Comparison of ENCODE assay signal across 23 mouse cellular contexts in genomic region chr17:49419813-49420212, GRCm38 (mm10).
"Had no signal": no experiment of that assay in that cellular context is flagged by ENCODE, and none has a peak within 500 bp of the region (broad histone marks: within the 10 kb centered on the region; RNA-seq: fewer than 3 reads in every experiment).

No protein-coding gene starts in this region.

- H3K4me3 ChIP-seq: limb, embryonic 12.5 days; limb, embryonic 15.5 days; lung, embryonic 15.5 days; megakaryocyte, embryonic 14.5 days; midbrain, embryonic 10.5 days; midbrain, embryonic 13.5 days; myocyte; neural tube, embryonic 13.5 days had no signal

- H3K27me3 ChIP-seq: limb, embryonic 12.5 days; limb, embryonic 15.5 days; lung, embryonic 15.5 days; midbrain, embryonic 13.5 days; neural tube, embryonic 13.5 days had no signal

- H3K27ac ChIP-seq: hindbrain, postnatal 0 days; limb, embryonic 12.5 days; limb, embryonic 15.5 days; lung, embryonic 15.5 days; midbrain, embryonic 10.5 days; midbrain, embryonic 13.5 days; neural tube, embryonic 13.5 days; stomach, postnatal 0 days had no signal

- H3K9me3 ChIP-seq: limb, embryonic 12.5 days; limb, embryonic 15.5 days; lung, embryonic 15.5 days; megakaryocyte, embryonic 14.5 days; midbrain, embryonic 10.5 days; midbrain, embryonic 13.5 days; neural tube, embryonic 13.5 days had no signal

- H3K4me1 ChIP-seq: limb, embryonic 12.5 days; limb, embryonic 15.5 days; lung, embryonic 15.5 days; megakaryocyte, embryonic 14.5 days; midbrain, embryonic 10.5 days; midbrain, embryonic 13.5 days; neural tube, embryonic 13.5 days had no signal

- ATAC-seq: hindbrain, postnatal 0 days; inflammation-experienced regulatory T-cells, adult 6 months; intestine, embryonic 16.5 days; midbrain, embryonic 13.5 days; midbrain, embryonic 16.5 days had no signal

- H3K9ac ChIP-seq: limb, embryonic 12.5 days; limb, embryonic 15.5 days; lung, embryonic 15.5 days; midbrain, embryonic 13.5 days; neural tube, embryonic 13.5 days had no signal

- H3K36me3 ChIP-seq: limb, embryonic 12.5 days; limb, embryonic 15.5 days; lung, embryonic 15.5 days; midbrain, embryonic 10.5 days; midbrain, embryonic 13.5 days; neural tube, embryonic 13.5 days had no signal

- H3K4me2 ChIP-seq: limb, embryonic 12.5 days; limb, embryonic 15.5 days; lung, embryonic 15.5 days; midbrain, embryonic 13.5 days; neural tube, embryonic 13.5 days had no signal

- DNase-seq: kidney, adult 8-10 months; left cerebral cortex, postnatal 4 days; lung, adult 18-20 months; lung, postnatal 10 days; lung, postnatal 36 days; retina, postnatal 1 day; right cerebral cortex, postnatal 25 days; thymus, adult 2 months; thymus, postnatal 14 days; thymus, postnatal 4 days had no signal
